17 mouse cellular contexts compared by ENCODE assay signal in genomic region chr7:44792781-44793180, GRCm38 (mm10). TPM values are rescaled to one million over a fixed set of nuclear protein-coding genes. Genes with fewer than 3 reads are reported as not detected.
DNase-seq lines count a peak whose midpoint lies in the region; ATAC-seq lines count a peak whose summit lies in the region.
"Had no signal": no experiment of that assay in that cellular context is flagged by ENCODE, and none has a peak within 500 bp of the region (broad histone marks: within the 10 kb centered on the region; RNA-seq: fewer than 3 reads in every experiment).

No protein-coding gene starts in this region.

- intact Hi-C loops in heart, postnatal 36 days (cut with DNase I): no loop called here

- H3K36me3 ChIP-seq in kidney, embryonic 15.5 days: no peaks in the 10 kb centered on the region
- H3K36me3 ChIP-seq: embryonic facial prominence, embryonic 12.5 days; forebrain, embryonic 15.5 days; hindbrain, embryonic 10.5 days had no signal

- H3K4me3 ChIP-seq in kidney, embryonic 15.5 days (replicated peaks): no peak overlapping the region
- H3K4me3 ChIP-seq: embryonic facial prominence, embryonic 12.5 days; forebrain, embryonic 15.5 days; heart, adult 2 months; hindbrain, embryonic 10.5 days had no signal

- no peak for ATAC-seq in kidney, embryonic 15.5 days (replicated peaks; ENCODE audit: low FRiP score)
- ATAC-seq: forebrain, embryonic 15.5 days had no signal

- no peak overlapping the region for H3K4me2 ChIP-seq in kidney, embryonic 15.5 days
- H3K4me2 ChIP-seq: embryonic facial prominence, embryonic 12.5 days; forebrain, embryonic 15.5 days; hindbrain, embryonic 14.5 days had no signal

- 84% methylated on average over 6 of the region's 6 CpGs for WGBS in kidney, embryonic 15.5 days

- no peak overlapping the region for H3K27ac ChIP-seq in kidney, embryonic 15.5 days
- H3K27ac ChIP-seq: embryonic facial prominence, embryonic 12.5 days; forebrain, embryonic 15.5 days; heart, adult 2 months; hindbrain, embryonic 10.5 days; hindbrain, embryonic 14.5 days had no signal

- no peaks in the 10 kb centered on the region for H3K4me1 ChIP-seq in kidney, embryonic 15.5 days
- H3K4me1 ChIP-seq: embryonic facial prominence, embryonic 12.5 days; forebrain, embryonic 15.5 days had no signal

- DNase-seq in heart, adult 11 months: peak; percentile 62
- DNase-seq in heart, postnatal 36 days: no peak
- peak; percentile 1 for DNase-seq in kidney, postnatal 10 days
- DNase-seq in 416B (ENCODE audit: low read depth): peak; percentile 26
- DNase-seq in yolk sac, embryonic 10.5 days (ENCODE audit: low spot score): peak; percentile 26
- no peak for DNase-seq in spleen, adult 12 weeks (ENCODE audit: low spot score)
- DNase-seq: adrenal gland, postnatal 10 days; cerebellum, adult 11-12 months; cerebellum, adult 9-10 months; cerebellum, postnatal 25 days; heart, postnatal 10 days had no signal

- no peak overlapping the region for H3K9ac ChIP-seq in kidney, embryonic 15.5 days
- H3K9ac ChIP-seq: embryonic facial prominence, embryonic 12.5 days; forebrain, embryonic 15.5 days; hindbrain, embryonic 14.5 days had no signal

- no peaks in the 10 kb centered on the region for H3K27me3 ChIP-seq in kidney, embryonic 15.5 days
- H3K27me3 ChIP-seq: embryonic facial prominence, embryonic 12.5 days; forebrain, embryonic 15.5 days had no signal

- H3K9me3 ChIP-seq in kidney, embryonic 15.5 days (replicated peaks): no peaks in the 10 kb centered on the region; the same call in 1 of the 2 replicates
- H3K9me3 ChIP-seq: embryonic facial prominence, embryonic 12.5 days; forebrain, embryonic 15.5 days had no signal

RNA-seq across cellular contexts. Expression of gene Nup62, which starts 23.1 kb away (rescaled TPM):
- total RNA-seq in heart, postnatal 36 days (2021): 10 to 100 TPM; 21.9 to 28.9 TPM
- polyA plus RNA-seq in kidney, embryonic 15.5 days (2015; fragmentation: Nextera tagmentation; extraction: Ambion mirVana): 93.5 and 100 TPM in 2 replicates

RNA-seq across cellular contexts. Expression of gene Il4i1, which starts 23.4 kb away (rescaled TPM):
- total RNA-seq in heart, postnatal 36 days (2021): under 1 TPM; 0.89 TPM
- polyA plus RNA-seq in kidney, embryonic 15.5 days (2015; fragmentation: Nextera tagmentation; extraction: Ambion mirVana): 1.1 and 1.7 TPM in 2 replicates

RNA-seq across cellular contexts. Expression of gene Atf5, which starts 23.7 kb away (rescaled TPM):
- total RNA-seq in heart, postnatal 36 days (2021): 10 to 100 TPM; 54.3 to 62.0 TPM
- 4.2 and 4.3 TPM in 2 replicates for polyA plus RNA-seq in kidney, embryonic 15.5 days (2015; fragmentation: Nextera tagmentation; extraction: Ambion mirVana)

RNA-seq across cellular contexts. Expression of gene Zfp473, which starts 41.9 kb away (rescaled TPM):
- total RNA-seq in heart, postnatal 36 days (2021): under 1 TPM; 0.06 to 0.14 TPM
- 2.1 and 2.7 TPM in 2 replicates for polyA plus RNA-seq in kidney, embryonic 15.5 days (2015; fragmentation: Nextera tagmentation; extraction: Ambion mirVana)
- total RNA-seq: heart, adult 2 months had no signal

RNA-seq across cellular contexts. Expression of gene Vrk3, which starts 44.6 kb away (rescaled TPM):
- total RNA-seq in heart, postnatal 36 days (2021): 10 to 100 TPM; 25.3 to 26.7 TPM
- 42.7 and 47.8 TPM in 2 replicates for polyA plus RNA-seq in kidney, embryonic 15.5 days (2015; fragmentation: Nextera tagmentation; extraction: Ambion mirVana)

Comparison
In these comparisons a context has a peak if more than half of its experiments do, and no peak if none do; other contexts are left out.
1. DNase-seq: peak in heart, adult 11 months (single experiment), kidney, postnatal 10 days (single experiment), 416B (single experiment) and yolk sac, embryonic 10.5 days (single experiment); none in heart, postnatal 36 days (0 of 2) and spleen, adult 12 weeks (single experiment).